Mouse (Mus musculus) CH12.LX (cell line): Measurements from ENCODE around the gene Pus7l. TPM values are rescaled to one million over a fixed set of nuclear protein-coding genes. Genes with fewer than 3 reads are reported as not detected.

Experiments used
- DNase-seq: peaks from one replicate; pipeline ENCODE4 v3.0.0-alpha.2; 2013; ENCODE audit errors: extremely low read depth
- H3K27ac ChIP-seq: 2 replicates; pipeline ENCODE4 v1.5.1; 2012; ENCODE audit warnings: low read depth, mild to moderate bottlenecking, control low read depth, moderate library complexity; ENCODE audit not compliant: insufficient read depth
- H3K27me3 ChIP-seq: replicated peaks from 2 replicates; pipeline ENCODE3; 2012; ENCODE audit warnings: inconsistent platforms
- H3K36me3 ChIP-seq, 2 experiments: replicated peaks in 1 of 2; 2 replicates each; pipeline versions ENCODE3 to v1.6.1; 2012; ENCODE audit warnings: inconsistent platforms in 1 of 2, low read length in 1 of 2, mild to moderate bottlenecking in 1 of 2, mixed read lengths in 1 of 2, moderate library complexity in 1 of 2; ENCODE audit not compliant: control insufficient read depth in 1 of 2, insufficient read depth in 1 of 2
- H3K4me1 ChIP-seq, 2 experiments: 2 replicates each; pipeline ENCODE4 v1.6.1; 2012; ENCODE audit warnings: inconsistent platforms in 1 of 2, moderate library complexity in 1 of 2; ENCODE audit not compliant: insufficient read depth in 2 of 2, control insufficient read depth in 1 of 2
- H3K4me2 ChIP-seq: 2 replicates; pipeline ENCODE4 v1.6.1; 2012; ENCODE audit warnings: low read depth, mild to moderate bottlenecking, control low read depth; ENCODE audit not compliant: poor library complexity, insufficient read depth, severe bottlenecking
- H3K4me3 ChIP-seq, 3 experiments: fragments of 150-350 bp in 1 of 3; sonication (generic) in 1 of 3; replicated peaks in 1 of 3; 2 replicates each; pipeline versions ENCODE3 to v1.5.1; 2011 to 2012; ENCODE audit warnings: low read depth in 2 of 3, low read length in 2 of 3, mild to moderate bottlenecking in 2 of 3, moderate library complexity in 2 of 3, control low read depth in 1 of 3, improper control_type of control experiment in 1 of 3, inconsistent platforms in 1 of 3, mixed read lengths in 1 of 3; ENCODE audit not compliant: poor library complexity in 1 of 3
- H3K79me2 ChIP-seq: replicated peaks from 2 replicates; pipeline ENCODE4 v1.6.1; 2012; ENCODE audit warnings: mild to moderate bottlenecking, moderate library complexity; ENCODE audit not compliant: control insufficient read depth, poor library complexity, insufficient read depth, severe bottlenecking; ENCODE audit errors: extremely low read depth
- H3K9ac ChIP-seq: 2 replicates; pipeline ENCODE4 v1.6.1; 2012; ENCODE audit warnings: low read depth, mild to moderate bottlenecking, control low read depth, moderate library complexity; ENCODE audit not compliant: insufficient read depth
- H3K9me3 ChIP-seq: replicated peaks from 2 replicates; pipeline ENCODE3; 2012; ENCODE audit warnings: low read length, inconsistent platforms, mixed read lengths
- BHLHE40 ChIP-seq: IDR thresholded peaks from 2 replicates; pipeline ENCODE4 v1.6.1; 2011; ENCODE audit warnings: mild to moderate bottlenecking, low read depth, low read length, improper control_type of control experiment
- CHD2 ChIP-seq: IDR thresholded peaks from 2 replicates; pipeline ENCODE4 v1.6.1; 2011; ENCODE audit warnings: low read length, improper control_type of control experiment
- CTCF ChIP-seq, 2 experiments: IDR thresholded peaks in 1 of 2; conservative IDR thresholded peaks in 1 of 2; 2 replicates each; pipeline ENCODE4 v1.5.1; 2011 to 2012; ENCODE audit warnings: low read depth in 2 of 2, low read length in 2 of 2, improper control_type of control experiment in 1 of 2, inconsistent platforms in 1 of 2, mild to moderate bottlenecking in 1 of 2, moderate library complexity in 1 of 2
- E2F4 ChIP-seq: IDR thresholded peaks from 2 replicates; pipeline ENCODE4 v1.6.1; 2011; ENCODE audit warnings: low read depth, low read length, improper control_type of control experiment; ENCODE audit not compliant: insufficient replicate concordance
- EP300 ChIP-seq: IDR thresholded peaks from 2 replicates; pipeline ENCODE4 v1.6.1; 2011; ENCODE audit warnings: low read length, improper control_type of control experiment
- GABPA ChIP-seq: IDR thresholded peaks from 2 replicates; pipeline ENCODE4 v1.6.1; 2012; ENCODE audit warnings: low read depth, low read length, improper control_type of control experiment, inconsistent platforms; ENCODE audit not compliant: insufficient replicate concordance
- HCFC1 ChIP-seq: IDR thresholded peaks from 2 replicates; pipeline ENCODE4 v1.6.1; 2012; ENCODE audit warnings: low read depth, mild to moderate bottlenecking, inconsistent platforms, low read length, improper control_type of control experiment
- IRF4 ChIP-seq: IDR thresholded peaks from 2 replicates; pipeline ENCODE4 v1.6.1; 2014; ENCODE audit warnings: low read depth, mild to moderate bottlenecking, inconsistent platforms, low read length, improper control_type of control experiment
- JUND ChIP-seq: conservative IDR thresholded peaks from 2 replicates; pipeline ENCODE4 v1.6.1; 2011; ENCODE audit warnings: low read depth, low read length, improper control_type of control experiment
- KAT2A ChIP-seq: IDR thresholded peaks from 2 replicates; pipeline ENCODE4 v1.6.1; 2012; ENCODE audit warnings: low read length, improper control_type of control experiment, inconsistent platforms; ENCODE audit not compliant: insufficient replicate concordance
- MAFK ChIP-seq: IDR thresholded peaks from 2 replicates; pipeline ENCODE4 v1.6.1; 2011; ENCODE audit warnings: low read length, improper control_type of control experiment; ENCODE audit not compliant: insufficient replicate concordance
- MAX ChIP-seq: IDR thresholded peaks from 2 replicates; pipeline ENCODE4 v1.6.1; 2011; ENCODE audit warnings: low read length, improper control_type of control experiment
- MEF2A ChIP-seq: IDR thresholded peaks from 2 replicates; pipeline ENCODE4 v1.6.1; 2014; ENCODE audit warnings: low read depth, mild to moderate bottlenecking, inconsistent platforms, low read length, improper control_type of control experiment, borderline replicate concordance
- MXI1 ChIP-seq: IDR thresholded peaks from 2 replicates; pipeline ENCODE4 v1.6.1; 2011; ENCODE audit warnings: mild to moderate bottlenecking, low read depth, low read length, improper control_type of control experiment
- MYC ChIP-seq: IDR thresholded peaks from 2 replicates; pipeline ENCODE4 v1.6.1; 2011; ENCODE audit warnings: low read depth, mild to moderate bottlenecking, improper control_type of control experiment, low read length
- NRF1 ChIP-seq: IDR thresholded peaks from 2 replicates; pipeline ENCODE4 v1.6.1; 2014; ENCODE audit warnings: low read depth, mild to moderate bottlenecking, inconsistent platforms, low read length, improper control_type of control experiment, moderate library complexity
- PAX5 ChIP-seq: IDR thresholded peaks from 2 replicates; pipeline ENCODE4 v1.6.1; 2012; ENCODE audit warnings: low read length, inconsistent platforms, mixed read lengths
- POLR2A ChIP-seq: IDR thresholded peaks from 2 replicates; pipeline ENCODE4 v1.6.1; 2011; ENCODE audit warnings: low read depth, mild to moderate bottlenecking, improper control_type of control experiment, low read length
- POLR2AphosphoS2 ChIP-seq: IDR thresholded peaks from 2 replicates; pipeline ENCODE4 v1.6.1; 2011; ENCODE audit warnings: low read depth, low read length, improper control_type of control experiment
- RCOR1 ChIP-seq: conservative IDR thresholded peaks from 2 replicates; pipeline ENCODE4 v1.6.1; 2012; ENCODE audit warnings: low read depth, mild to moderate bottlenecking, inconsistent platforms, low read length, improper control_type of control experiment
- SIN3A ChIP-seq: IDR thresholded peaks from 2 replicates; pipeline ENCODE4 v1.6.1; 2012; ENCODE audit warnings: low read length, improper control_type of control experiment, inconsistent platforms
- SMC3 ChIP-seq: IDR thresholded peaks from 2 replicates; pipeline ENCODE4 v1.6.1; 2011; ENCODE audit warnings: low read depth, low read length, improper control_type of control experiment
- TBP ChIP-seq: conservative IDR thresholded peaks from 2 replicates; pipeline ENCODE4 v1.6.1; 2011; ENCODE audit warnings: low read depth, low read length, improper control_type of control experiment
- TCF12 ChIP-seq: IDR thresholded peaks from 2 replicates; pipeline ENCODE4 v1.6.1; 2014; ENCODE audit warnings: low read depth, mild to moderate bottlenecking, inconsistent platforms, low read length, improper control_type of control experiment
- ZKSCAN1 ChIP-seq: IDR thresholded peaks from 2 replicates; pipeline ENCODE4 v1.6.1; 2012; ENCODE audit warnings: low read depth, inconsistent platforms, low read length, improper control_type of control experiment, borderline replicate concordance
- ZMIZ1 ChIP-seq: IDR thresholded peaks from 2 replicates; pipeline ENCODE4 v1.6.1; 2012; ENCODE audit warnings: low read depth, mild to moderate bottlenecking, inconsistent platforms, low read length, improper control_type of control experiment
- ZNF384 ChIP-seq: IDR thresholded peaks from 2 replicates; pipeline ENCODE4 v1.6.1; 2012; ENCODE audit warnings: low read depth, low read length, improper control_type of control experiment, inconsistent platforms
- dilution Hi-C: fragments of 300-500 bp; cut with MboI; formaldehyde crosslinking; loops from 2 replicates; pipeline ENCODE4 v1.14.3; 2020; ENCODE audit warnings: low sequenced_read_pairs; ENCODE audit not compliant: extremely low pct_unique_long_range_greater_than_20kb, extremely low pct_ligation_motif_present
- in situ Hi-C: fragments of 300-500 bp; cut with MboI; formaldehyde crosslinking; loops from 3 replicates; pipeline ENCODE4 v1.14.3; 2019; ENCODE audit warnings: low sequenced_read_pairs, low pct_ligation_motif_present, low pct_unique_long_range_greater_than_20kb, mixed read lengths
- polyA plus RNA-seq: library from polyadenylated mRNA; unstranded; fragments of >175 nt; gene quantifications from 2 replicates; pipeline ENCODE4 v1.2.1, GENCODE M21; 2012; ENCODE audit warnings: low read depth; ENCODE audit not compliant: insufficient read length
- total RNA-seq, 2 experiments: library from RNA; depleted of rRNA; stranded (reverse); fragments of 300-350 nt in 1 of 2; fragments of >200 nt in 1 of 2; gene quantifications; 2 replicates each; pipeline ENCODE4 v1.2.3; 2012 to 2014

The Pus7l gene
- total and polyA plus RNA-seq, 3 experiments: 14.8 to 16.9 (median 15.2) TPM

- Histone ChIP-seq H3K36me3 (no peaks in the 10 kb centered on the region), H3K9me3 (no peaks in the 10 kb centered on the region), H3K4me1 (peaks cover 5 to 7% of the 10 kb centered on the region in 2 experiments; a peak in 3 of 4 replicates), H3K27ac (no peak overlapping the region), H3K9ac (no peak overlapping the region), H3K4me2 (no peak overlapping the region), H3K79me2 (no peaks in the 10 kb centered on the region), H3K27me3 (no peaks in the 10 kb centered on the region), H3K4me3 (no peak overlapping the region)
- dilution Hi-C loops: no loop called here
- no peak for TF ChIP-seq SIN3A
- no peak for TF ChIP-seq RCOR1
- TF ChIP-seq JUND: no peak
- TF ChIP-seq BHLHE40: no peak
- no peak for TF ChIP-seq MAX
- TF ChIP-seq EP300: no peak
- no peak for TF ChIP-seq TBP
- TF ChIP-seq MYC: no peak
- no peak for TF ChIP-seq PAX5
- TF ChIP-seq TCF12: no peak
- TF ChIP-seq CTCF (conservative IDR thresholded peaks at IDR 0.05 in 1 of 2, IDR thresholded peaks at IDR 0.05 in 1 of 2; ENCODE audit: low read depth in 2 of 2, low read length in 2 of 2): no peak
- no peak for TF ChIP-seq POLR2A
- no peak for TF ChIP-seq CHD2
- TF ChIP-seq SMC3: no peak
- no peak for TF ChIP-seq POLR2AphosphoS2
- no peak for TF ChIP-seq MXI1
- no peak for TF ChIP-seq GABPA
- no peak for TF ChIP-seq E2F4
- in situ Hi-C loops: no loop called here
- no peak for DNase-seq
These were observed 64.6 kb downstream of the Pus7l start for GRCm38 (mm10) chr15:94478706-94479105.

- no peak overlapping the region for H3K9ac ChIP-seq
- H3K27ac ChIP-seq: no peak overlapping the region
- no peaks in the 10 kb centered on the region for H3K9me3 ChIP-seq
- no peak for DNase-seq
- no peak overlapping the region for H3K4me3 ChIP-seq
- H3K4me2 ChIP-seq: no peak overlapping the region
- in situ Hi-C loops: no loop called here
- H3K36me3 ChIP-seq: no peaks in the 10 kb centered on the region
- TF ChIP-seq NRF1 (no peak), ZNF384 (no peak), SIN3A (no peak), MAFK (no peak), HCFC1 (no peak), ZMIZ1 (no peak), MYC (no peak), ZKSCAN1 (no peak), POLR2A (no peak), IRF4 (no peak), MEF2A (no peak), KAT2A (no peak)
- H3K27me3 ChIP-seq: no peaks in the 10 kb centered on the region
- dilution Hi-C loops: no loop called here
- H3K4me1 ChIP-seq: peaks cover 5 to 7% of the 10 kb centered on the region in 2 experiments; a peak in 3 of 4 replicates
- no peaks in the 10 kb centered on the region for H3K79me2 ChIP-seq
These were observed 66.1 kb downstream of the Pus7l start for GRCm38 (mm10) chr15:94477287-94477686.
